Mouse (Mus musculus) lung, postnatal 0 days (tissue): ENCODE results near the gene Npas1.

Experiments used
- CTCF ChIP-seq: IDR thresholded peaks from 2 replicates; pipeline ENCODE4 v1.5.1; 2016; ENCODE audit warnings: antibody characterized with exemption, mild to moderate bottlenecking
- EP300 ChIP-seq: IDR thresholded peaks from 2 replicates; pipeline ENCODE4 v1.6.1; 2016; ENCODE audit warnings: antibody characterized with exemption, mild to moderate bottlenecking, control low read depth

DNA sequence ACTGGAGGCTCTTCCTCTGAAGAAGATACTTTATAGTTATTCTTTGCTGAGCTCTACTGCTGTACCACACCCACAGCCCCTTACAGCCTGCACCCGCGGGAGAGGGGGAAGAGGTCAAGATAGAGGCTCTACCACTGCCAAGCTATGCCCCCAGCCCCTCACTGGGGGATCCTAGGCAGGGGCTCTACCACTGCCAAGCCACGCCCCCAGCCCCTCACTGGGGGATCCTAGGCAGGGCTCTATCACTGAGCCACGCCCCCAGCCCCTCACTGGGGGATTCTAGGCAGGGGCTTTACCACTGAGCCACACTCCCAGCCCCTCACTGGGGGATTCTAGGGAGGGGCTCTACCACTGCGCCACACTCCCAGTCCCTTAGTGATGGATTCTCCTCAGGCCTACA lies 21.2 kb downstream of the Npas1 start:
- TF ChIP-seq CTCF (no peak), EP300 (no peak)
